Mouse (Mus musculus) olfactory bulb, adult 2 months (tissue): ENCODE results near the gene Rdx.

ENCODE experiments used
- CTCF ChIP-seq: fragments of 200-500 bp; IDR thresholded peaks from 2 replicates; pipeline ENCODE4 v1.5.1; 2012; ENCODE audit warnings: low read depth, mild to moderate bottlenecking, low read length, moderate library complexity; ENCODE audit not compliant: insufficient read depth
- POLR2A ChIP-seq: fragments of 200-500 bp; IDR thresholded peaks from 2 replicates; pipeline ENCODE4 v1.6.1; 2012; ENCODE audit warnings: mild to moderate bottlenecking, low read depth, low read length, moderate library complexity; ENCODE audit not compliant: insufficient read depth

DNA sequence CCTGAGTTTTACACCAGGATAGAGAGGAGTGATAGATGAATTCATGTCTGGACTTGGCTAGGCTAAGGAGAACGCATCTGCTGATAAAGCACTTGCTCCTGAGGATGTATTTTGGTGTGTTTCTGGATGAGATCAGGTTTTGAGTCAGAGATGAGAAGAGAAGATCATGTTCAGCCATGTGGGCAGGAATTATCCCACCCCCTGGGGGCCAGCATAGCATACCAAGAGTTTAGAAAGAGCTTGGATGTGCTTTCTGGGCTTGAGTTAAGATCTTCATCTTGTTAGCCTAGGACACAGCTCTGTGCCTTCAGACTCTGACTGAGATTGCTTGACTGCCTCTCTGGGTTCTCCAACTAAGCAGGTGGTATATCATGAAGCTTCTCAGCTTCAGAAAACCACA lies 38.5 kb upstream of the Rdx start:
- TF ChIP-seq CTCF = no peak
- no peak for TF ChIP-seq POLR2A
